Mouse (Mus musculus) adrenal gland, postnatal 14 days (tissue): ENCODE results near the gene P4ha1. TPM values are rescaled to one million over a fixed set of nuclear protein-coding genes. Genes with fewer than 3 reads are reported as not detected.
"Not testable (repeated sequence)": the region's sequence is repeated elsewhere in the genome, so short reads cannot be mapped to it uniquely, and the experiment has no call there.

Experiments used
- DNase-seq: peaks from one replicate; pipeline ENCODE4 v3.0.0; 2021; ENCODE audit warnings: mixed read lengths
- long read RNA-seq, 2 experiments: library from polyadenylated mRNA; stranded (forward); transcript quantifications; one replicate each; pipeline ENCODE4 v2.0.0; 2021
- total RNA-seq: library from RNA; stranded (reverse); gene quantifications from 2 replicates; pipeline ENCODE4 v1.2.3, GENCODE M21; 2021

The P4ha1 gene
- 25.8 and 37.1 TPM in 2 replicates for total RNA-seq
- long read RNA-seq, experiment 1, full-length matches to known transcripts = 27 of 33 reads
- long read RNA-seq, experiment 1, partial matches to known transcripts = 2 of 33 reads
- long read RNA-seq, experiment 1, other reads (novel, unspliced or antisense) = 4 of 33 reads
- long read RNA-seq, experiment 2, full-length matches to known transcripts = 28 of 37 reads
- long read RNA-seq, experiment 2, partial matches to known transcripts = 2 of 37 reads
- long read RNA-seq, experiment 2, other reads (novel, unspliced or antisense) = 7 of 37 reads

GRCm38 (mm10) chr10:59323100-59323487, at the start of gene P4ha1:
Gene P4ha1 (plus strand): TSS chr10:59323296.
- peak; percentile 100 for DNase-seq

DNA sequence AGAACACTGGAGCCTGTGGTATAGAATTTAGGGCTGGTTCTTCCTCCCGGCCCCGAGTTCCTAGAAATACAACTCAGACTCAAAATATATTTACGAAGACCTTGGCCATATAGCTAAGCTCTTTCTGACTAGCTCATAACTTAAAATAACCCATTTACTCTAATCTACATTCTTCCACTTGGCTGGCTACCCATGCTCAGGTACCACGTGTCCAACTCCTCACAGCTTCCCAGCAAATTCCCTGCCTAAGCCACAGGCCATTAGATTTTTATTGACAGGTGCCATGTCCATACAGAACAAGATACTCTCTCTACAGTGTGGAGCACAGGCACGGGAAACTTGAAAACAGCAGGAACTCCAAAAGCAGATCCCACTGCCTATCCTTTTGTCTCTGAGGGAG, 47.4 kb upstream of the P4ha1 start:
- DNase-seq = no peak

- DNase-seq = no peak
These were observed 46.0 kb upstream of the P4ha1 start for GRCm38 (mm10) chr10:59277116-59277515.

- DNase-seq = no peak
These were observed 45.2 kb upstream of the P4ha1 start for GRCm38 (mm10) chr10:59277729-59278475.

GRCm38 (mm10) chr10:59283164-59283563, 39.9 kb upstream of the P4ha1 start:
- DNase-seq = no peak

DNA sequence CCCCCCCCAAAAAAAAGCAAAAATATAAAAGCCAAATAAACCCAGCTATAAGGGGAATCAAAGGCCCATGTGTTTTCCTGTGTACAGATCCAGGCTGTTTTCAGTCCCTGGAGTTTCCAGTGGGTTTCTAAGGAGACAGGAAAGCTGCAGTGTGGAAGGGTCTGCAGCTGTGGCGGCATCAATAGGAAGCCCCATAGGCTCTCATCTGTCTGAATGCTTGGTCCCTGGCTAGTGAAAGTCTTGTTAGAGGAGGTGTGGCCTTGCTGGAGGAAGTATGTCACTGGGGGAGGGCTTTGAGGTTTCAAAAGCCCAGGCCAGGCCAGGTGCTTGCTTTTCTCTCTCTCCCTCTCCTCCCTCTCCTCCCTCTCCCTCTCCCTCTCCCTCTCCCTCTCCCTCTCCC, 39.3 kb upstream of the P4ha1 start:
- no peak for DNase-seq

GRCm38 (mm10) chr10:59285530-59285929, 37.6 kb upstream of the P4ha1 start:
- peak; percentile 35 for DNase-seq

DNA sequence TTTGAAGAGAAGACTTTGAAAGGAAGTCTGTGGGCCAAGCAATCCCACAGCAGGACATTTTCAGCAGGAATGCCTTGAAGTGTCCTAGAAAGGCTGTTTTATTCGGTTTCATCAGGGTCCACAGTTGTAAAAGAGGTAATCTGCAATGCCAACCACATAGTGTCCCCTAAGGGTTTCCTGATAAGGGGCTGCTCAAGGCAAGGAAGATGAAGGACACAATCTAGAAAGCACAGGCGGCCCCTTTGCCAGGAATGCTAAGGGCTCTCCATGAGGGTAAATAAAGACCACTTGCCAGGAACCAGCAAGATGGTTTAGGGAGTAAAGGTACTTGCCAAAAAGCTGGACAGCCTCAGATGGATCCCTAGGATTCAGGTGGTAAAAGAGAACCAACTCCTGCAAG, 35.8 kb upstream of the P4ha1 start:
- DNase-seq = no peak

DNA sequence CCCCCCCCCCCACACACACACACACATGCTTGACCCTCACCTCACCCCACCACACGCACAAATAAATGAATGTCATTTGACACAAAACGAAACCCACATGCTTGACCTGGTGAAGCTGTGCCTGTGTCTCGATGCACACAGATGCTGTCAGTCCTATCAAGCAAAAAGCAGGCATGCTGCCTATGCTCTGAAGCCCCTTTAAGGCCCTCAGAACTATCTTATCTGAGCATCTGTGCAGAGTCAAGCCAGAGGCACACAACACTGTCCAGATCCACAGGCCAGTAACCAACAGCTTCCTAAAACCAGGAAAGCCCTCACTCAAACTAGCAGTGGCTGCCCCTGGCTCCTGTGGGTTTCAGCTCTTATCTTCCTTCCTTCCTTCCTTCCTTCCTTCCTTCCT, 35.4 kb upstream of the P4ha1 start:
- no peak for DNase-seq

DNA sequence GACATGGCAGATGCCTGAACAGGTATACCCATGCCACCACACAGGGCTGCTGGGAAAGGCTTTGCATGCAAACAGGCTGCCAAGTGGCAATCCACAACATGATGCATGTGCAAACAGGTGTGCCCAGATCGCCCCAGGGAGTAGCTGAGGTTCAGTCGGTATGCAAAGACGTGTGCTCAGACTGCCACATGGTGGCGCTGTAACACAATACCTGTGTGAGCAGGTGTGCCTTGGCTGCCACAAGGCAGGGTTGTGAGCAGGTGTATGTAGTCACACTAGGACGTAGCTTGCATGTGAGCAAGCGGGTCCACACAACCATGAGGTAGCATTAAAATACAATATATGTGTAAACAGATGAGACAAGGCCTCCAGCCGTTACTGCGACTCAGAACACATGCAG, 34.0 kb upstream of the P4ha1 start:
- no peak for DNase-seq

- no peak for DNase-seq
These were observed 31.6 kb upstream of the P4ha1 start for GRCm38 (mm10) chr10:59291536-59291935.

- DNase-seq = no peak
These were observed 31.0 kb upstream of the P4ha1 start for GRCm38 (mm10) chr10:59292079-59292478.

- DNase-seq = peak; percentile 88
These were observed 30.5 kb upstream of the P4ha1 start for GRCm38 (mm10) chr10:59292558-59292957.

DNA sequence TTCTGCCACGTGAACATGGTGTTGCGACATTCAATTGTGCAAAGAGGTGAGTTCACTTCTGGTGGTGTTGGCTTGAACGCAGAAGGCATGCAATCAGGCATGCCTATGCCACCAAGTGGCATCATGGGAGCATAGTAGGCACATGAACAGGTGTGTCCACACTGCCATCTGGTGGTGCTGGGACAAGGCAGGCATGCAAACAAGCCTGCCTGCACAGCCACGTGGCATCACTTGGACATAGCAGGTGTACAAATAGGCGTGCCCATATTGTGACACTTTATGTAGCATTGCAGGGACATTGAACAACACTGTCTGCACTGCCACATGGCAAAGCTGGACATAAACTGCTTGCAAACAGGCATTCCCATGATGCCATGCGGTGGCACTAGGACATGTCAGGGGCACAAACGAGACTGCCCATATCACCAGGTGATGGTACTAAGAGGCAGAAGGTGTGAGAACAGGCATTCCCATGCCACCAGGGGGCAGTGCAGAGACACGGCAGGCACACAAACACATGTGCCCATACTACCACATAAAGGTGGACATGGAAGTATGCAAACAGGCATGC, 27.8 kb upstream of the P4ha1 start:
- DNase-seq = peak; percentile 79

DNA sequence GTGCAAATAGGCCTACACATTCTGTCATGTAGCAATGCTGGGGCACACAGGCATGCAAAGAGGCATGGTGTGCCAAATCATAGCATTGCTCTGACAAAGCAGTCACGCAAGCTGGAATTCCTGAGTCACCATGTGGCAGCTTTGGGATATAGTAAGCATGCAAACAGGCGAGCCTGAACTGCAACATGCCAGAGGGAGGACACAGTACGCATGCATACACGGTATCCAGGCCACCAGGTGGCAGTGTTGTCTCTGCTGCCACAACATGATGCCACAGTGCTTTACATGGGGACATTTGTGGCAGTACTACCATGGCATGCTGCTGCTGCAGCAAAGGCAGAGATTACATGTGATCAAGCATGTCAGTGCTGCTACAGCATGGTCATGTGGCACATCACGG, 26.8 kb upstream of the P4ha1 start:
- peak; percentile 88 for DNase-seq

- not testable (repeated sequence) for DNase-seq
These were observed 20.4 kb upstream of the P4ha1 start for GRCm38 (mm10) chr10:59302671-59303070.

- peak; percentile 57 for DNase-seq
These were observed 13.9 kb upstream of the P4ha1 start for GRCm38 (mm10) chr10:59308993-59309715.

- no peak for DNase-seq
These were observed 13.0 kb upstream of the P4ha1 start for GRCm38 (mm10) chr10:59310124-59310523.

DNA sequence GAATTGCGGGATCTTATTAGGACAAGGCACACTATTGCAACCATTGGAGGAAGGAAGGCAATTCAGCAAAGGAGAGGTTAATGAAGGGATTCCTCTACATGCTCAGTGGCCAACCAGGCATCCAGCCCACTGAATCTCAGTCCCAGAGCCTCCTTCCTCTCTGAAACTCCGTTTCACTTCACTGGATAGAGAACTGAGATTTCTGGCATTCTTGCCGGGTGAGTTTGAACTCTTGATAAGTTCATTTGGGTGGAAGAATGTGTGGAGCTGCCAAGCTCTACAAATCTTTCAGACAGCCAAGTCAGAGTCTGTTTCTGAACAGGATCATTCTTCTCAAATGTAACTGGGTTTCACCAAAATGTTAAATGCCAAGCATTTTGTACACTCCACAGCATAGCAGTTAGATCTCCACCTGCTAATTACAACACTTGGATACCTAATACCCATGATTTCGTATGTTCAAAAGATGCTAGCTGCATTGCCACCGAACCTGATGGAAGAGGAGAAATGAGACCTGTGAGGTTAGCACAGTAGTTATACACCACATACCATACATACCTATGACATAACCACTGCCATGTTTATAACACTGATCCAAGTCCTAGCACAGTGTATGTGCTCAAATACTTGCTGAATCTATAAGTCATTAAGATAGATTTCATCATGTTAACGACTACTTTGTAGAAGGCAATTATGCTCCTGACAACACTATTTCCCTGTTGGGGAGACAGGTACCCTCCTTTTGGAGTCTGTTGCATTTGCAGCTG, 12.2 kb upstream of the P4ha1 start:
- DNase-seq = peak; percentile 37

DNA sequence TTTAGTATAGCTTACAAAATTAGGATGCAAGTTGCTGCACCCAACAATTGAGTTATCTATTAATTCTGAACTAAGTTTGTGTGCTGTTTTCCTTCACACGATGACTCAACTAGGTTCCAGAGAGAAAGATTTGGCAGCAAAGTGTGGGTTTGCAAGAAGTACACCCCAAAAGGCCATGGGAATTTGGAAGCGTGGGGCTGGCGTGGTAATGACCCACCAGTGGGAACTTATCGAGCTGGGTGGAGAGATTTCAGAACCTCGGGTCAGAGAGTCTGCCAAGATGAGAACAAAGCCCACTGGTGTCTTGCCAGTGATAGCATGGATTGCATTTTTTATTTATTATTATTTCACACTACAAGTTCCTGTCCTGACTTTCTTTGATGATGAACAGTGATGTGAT, 11.2 kb upstream of the P4ha1 start:
- DNase-seq = no peak

- DNase-seq = no peak
These were observed 2.0 kb upstream of the P4ha1 start for GRCm38 (mm10) chr10:59321112-59321511.

DNA sequence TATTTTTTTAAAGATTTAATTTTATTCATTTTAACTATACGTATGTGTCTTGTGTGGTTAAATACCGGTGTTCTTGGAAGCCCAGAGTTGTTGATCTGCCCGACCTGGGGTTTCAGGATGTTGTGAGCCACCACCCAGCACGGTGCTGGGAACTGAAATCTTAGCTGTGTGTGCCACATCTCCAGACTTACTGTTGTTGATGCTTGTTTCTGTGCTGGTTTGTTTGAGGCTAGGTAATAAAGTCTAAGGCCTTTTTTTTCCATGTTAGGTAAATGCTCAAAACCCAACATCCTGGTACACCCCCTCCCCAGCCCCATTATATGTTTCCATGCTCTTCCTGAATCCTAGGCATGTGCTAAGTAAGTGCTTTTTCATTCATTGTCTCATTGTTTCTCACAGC, 825 bp upstream of the P4ha1 start:
- no peak for DNase-seq
